Mouse (Mus musculus) bone marrow macrophage, adult 2 months (primary cell): ENCODE data around the gene Faim2.

ENCODE experiments used
- CTCF ChIP-seq: IDR thresholded peaks from 2 replicates; pipeline ENCODE4 v1.5.1; 2012; ENCODE audit warnings: low read depth, mild to moderate bottlenecking, low read length, moderate library complexity
- POLR2A ChIP-seq: IDR thresholded peaks from 2 replicates; pipeline ENCODE4 v1.6.1; 2012; ENCODE audit warnings: mild to moderate bottlenecking, low read depth, low read length, borderline replicate concordance

- TF ChIP-seq POLR2A (no peak), CTCF (no peak)
Observed at GRCm38 (mm10) chr15:99454585-99455279, 73.2 kb downstream of the Faim2 start.
